Mouse (Mus musculus): ENCODE results near the gene Sec14l2.
"Not testable (repeated sequence)": the region's sequence is repeated elsewhere in the genome, so short reads cannot be mapped to it uniquely, and the experiment has no call there.

Gene Sec14l2

DNA sequence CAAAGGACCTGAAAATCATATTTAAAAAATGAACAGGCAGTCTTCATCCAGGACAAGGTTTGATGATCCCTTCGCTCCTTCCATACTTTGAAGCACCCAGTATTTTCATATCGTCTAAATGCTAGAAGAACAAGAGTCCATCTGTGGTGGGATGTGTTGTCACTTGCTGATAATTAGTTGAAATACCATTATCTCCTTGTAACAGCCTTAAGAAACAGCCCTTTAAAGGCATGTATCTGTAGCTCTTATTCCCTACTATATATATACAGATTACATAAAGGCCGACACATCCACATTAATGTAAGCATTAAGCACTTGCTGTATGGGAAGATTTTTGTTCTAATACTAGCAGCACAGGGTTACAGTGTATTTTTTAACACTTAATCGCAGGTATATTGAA is 5.2 kb upstream of the Sec14l2 start:
- not testable (repeated sequence) for DNase-seq

- DNase-seq, result no peak
These were observed 3.8 kb upstream of the Sec14l2 start for GRCm38 (mm10) chr11:4127059-4127458.

GRCm38 (mm10) chr11:4123922-4124321 is 707 bp upstream of the Sec14l2 start:
- DNase-seq, result peak; percentile 59

GRCm38 (mm10) chr11:4122226-4122625 is 989 bp downstream of the Sec14l2 start:
- no peak for DNase-seq

- no peak for DNase-seq
These were observed 1.5 kb downstream of the Sec14l2 start for GRCm38 (mm10) chr11:4121691-4122090.

DNA sequence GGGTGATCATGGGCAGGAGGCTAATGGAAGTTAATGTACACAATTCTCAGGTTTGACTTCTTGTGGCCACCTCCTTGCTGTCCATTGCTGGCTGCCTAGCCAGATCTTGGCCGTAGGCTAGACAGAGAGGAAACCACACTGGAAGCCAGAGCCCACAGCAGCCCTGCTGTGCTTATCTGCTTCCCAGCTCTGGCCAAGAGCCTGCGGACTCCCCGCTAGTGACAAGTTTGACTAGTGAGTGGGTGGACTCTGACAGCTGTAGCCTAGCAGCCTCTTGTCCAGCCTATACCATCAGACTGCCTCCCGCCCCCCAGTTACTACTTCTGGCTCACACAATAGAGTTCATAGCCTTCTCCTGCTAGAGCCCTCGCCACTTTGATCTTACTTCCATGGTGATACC is 3.6 kb downstream of the Sec14l2 start:
- DNase-seq, result no peak

DNA sequence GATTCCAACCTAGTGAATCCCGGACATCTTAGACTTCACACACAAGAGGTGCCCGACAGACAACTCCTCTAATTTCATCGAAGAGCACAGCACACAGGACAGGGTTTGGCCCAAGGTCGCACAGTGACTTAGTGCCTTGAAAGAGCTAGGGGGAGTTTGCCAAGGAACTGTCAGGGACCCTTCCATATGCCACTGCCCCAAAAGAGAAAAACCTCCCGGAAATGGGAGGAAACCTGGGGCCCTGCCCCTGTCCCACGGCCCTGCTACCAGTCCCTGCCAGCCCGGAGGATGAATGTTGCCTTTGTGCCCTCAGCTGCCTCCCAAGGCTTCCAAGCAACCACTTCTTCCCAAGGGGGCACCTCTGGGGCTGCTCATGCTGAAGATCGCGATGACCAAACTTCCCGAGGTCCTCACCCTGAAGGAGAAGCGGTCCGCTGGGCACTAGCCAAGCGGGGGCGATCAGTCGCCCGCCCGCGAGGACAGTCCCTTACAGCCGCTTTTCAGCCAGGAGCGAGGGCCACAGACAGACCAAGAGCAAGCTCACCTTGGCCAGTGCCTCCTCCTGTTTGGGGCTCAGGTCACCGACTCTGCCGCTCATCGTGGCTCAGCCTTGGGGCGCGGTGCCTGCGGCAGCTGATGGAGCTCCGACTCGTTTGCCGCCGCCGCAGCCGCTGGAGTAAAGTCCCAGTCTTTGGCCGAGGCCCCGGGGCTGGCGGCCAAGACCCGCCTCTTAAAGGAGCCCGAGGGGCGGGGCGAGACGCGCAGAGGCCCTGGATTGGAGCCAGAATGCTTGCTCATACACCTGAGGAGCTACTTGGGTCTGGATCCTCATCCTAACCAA is 4.9 kb downstream of the Sec14l2 start:
- peak; percentile 81 for DNase-seq

DNA sequence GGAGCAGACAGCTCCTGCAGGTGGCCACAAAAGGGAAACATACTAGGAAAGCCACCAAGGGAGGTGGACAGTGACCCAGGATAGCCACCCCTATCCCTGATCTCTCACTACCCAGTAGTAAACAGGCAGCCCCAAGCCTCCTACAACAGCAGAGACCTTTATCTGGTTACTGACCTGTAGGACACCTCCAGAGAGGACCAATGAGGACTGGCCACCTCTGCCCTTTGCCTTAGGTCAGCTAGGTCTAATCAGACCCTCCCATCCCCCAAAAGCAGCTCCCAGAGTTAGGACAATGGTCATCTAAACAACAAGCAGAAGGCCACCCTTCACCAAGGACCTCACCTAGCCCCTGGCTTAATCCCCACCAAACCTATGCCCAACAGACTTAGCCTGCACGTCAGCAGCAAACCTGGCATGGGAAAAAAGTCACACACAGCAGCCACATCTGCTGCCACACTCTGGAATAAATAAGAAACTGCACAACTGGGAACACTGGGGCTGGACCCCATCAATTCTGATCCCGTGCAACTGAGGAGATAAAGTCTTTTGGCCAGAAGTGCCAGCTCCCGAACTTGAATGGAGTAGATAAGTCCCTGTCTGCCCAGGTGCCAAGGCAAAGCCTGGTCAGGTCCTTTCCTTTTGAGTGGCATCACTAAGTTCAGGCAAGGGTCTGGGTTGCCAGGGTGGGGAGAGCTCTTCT is 5.7 kb downstream of the Sec14l2 start:
- no peak for DNase-seq

- DNase-seq, result no peak
These were observed 6.6 kb downstream of the Sec14l2 start for GRCm38 (mm10) chr11:4116458-4117141.

- no peak for DNase-seq
These were observed 7.8 kb downstream of the Sec14l2 start for GRCm38 (mm10) chr11:4115407-4115806.

- DNase-seq, result not testable (repeated sequence)
These were observed 8.7 kb downstream of the Sec14l2 start for GRCm38 (mm10) chr11:4114541-4114940.

DNA sequence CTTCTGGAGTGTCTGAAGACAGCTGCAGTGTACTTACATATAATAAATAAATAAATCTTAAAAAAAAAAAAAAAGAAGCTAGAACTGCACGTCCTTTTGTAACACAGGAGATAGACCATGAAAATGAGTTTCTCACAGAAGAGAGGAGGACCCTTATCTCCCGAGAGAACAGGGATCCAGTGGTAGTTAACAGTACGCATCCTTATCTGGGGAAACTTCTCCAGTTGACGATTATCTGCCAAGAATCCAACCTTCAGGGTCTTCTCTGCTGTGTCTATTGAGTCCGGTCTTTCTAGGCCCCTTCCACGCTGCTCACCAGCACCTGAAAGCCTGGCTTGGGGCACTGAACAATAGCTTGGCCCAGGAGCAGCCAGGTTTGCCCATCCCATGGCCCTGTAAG is 9.2 kb downstream of the Sec14l2 start:
- no peak for DNase-seq

DNA sequence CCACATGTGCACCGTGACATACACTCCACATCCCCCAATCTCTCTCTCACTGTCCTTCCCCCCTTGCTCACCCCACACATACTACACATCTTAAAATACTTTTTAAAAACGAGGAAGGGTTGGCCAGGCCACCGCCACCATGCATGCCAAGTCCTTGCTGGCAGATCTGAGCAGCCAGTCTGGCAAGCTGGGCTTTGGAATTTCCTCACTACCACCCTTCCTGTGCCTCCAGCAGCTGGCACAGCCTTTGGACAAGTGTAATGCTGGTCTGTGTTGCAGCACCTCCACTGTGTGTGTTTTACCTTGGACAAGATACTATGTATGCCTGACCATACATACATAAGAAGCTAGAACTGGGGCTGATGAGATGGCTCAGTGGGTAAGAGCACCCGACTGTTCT is 9.7 kb downstream of the Sec14l2 start:
- no peak for DNase-seq

DNA sequence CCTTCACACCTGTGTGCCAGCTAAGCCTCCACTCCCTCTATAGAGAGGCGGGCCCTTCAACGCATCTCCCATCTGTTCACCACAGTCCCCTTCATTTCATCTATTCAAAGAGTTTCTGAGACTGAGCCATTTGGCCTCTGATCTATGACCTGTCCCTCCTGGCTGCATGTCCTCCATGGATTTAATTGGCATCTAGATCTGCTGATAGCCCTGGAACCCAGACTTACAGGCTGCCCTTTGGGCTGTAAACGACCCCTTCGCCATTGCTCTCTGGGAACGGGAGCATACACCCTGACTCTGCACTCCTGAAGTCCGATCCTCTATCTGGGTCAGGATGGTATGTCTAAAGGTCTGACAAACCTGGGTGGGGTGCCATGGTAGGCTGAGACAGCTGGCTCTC is 10.4 kb downstream of the Sec14l2 start:
- DNase-seq, result no peak

DNA sequence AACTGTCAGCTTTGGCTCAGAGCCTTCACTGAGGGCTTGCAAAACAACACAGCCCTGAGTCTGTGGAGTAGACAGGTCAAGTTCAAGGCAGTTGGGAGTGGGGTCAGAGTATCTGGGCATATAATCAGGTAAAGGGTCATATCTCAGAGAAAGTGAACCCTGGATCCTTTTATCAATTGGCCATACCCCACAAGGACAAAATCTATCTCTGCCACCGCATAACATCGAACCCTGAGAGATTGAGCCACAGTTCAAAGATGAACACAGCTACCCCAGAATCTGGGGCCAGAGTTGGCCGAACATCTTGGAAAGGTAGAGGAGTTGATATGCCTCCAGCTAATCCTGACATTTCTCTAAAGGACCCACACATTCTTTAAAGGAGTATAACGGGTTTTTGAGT is 11.2 kb downstream of the Sec14l2 start:
- no peak for DNase-seq

DNA sequence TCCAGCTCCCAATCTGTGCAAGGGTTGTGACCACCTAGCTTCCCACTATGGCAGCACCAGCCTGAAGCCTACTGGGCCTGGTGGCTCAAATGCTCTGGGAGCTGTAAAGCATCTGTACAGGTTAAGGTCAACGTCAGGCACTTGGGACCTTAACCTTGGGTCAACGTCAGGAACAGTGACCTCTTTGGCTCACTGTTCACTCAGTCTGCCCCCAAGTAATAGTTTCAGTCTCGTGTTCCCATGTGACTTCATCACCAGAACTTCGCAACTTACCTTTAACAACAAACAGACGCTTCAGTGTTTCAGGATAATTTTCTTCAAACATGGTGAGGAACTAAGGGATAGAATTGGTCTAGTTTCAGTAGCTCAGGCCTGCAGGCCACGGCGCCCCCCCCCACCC is 14.5 kb downstream of the Sec14l2 start:
- DNase-seq, result no peak

DNA sequence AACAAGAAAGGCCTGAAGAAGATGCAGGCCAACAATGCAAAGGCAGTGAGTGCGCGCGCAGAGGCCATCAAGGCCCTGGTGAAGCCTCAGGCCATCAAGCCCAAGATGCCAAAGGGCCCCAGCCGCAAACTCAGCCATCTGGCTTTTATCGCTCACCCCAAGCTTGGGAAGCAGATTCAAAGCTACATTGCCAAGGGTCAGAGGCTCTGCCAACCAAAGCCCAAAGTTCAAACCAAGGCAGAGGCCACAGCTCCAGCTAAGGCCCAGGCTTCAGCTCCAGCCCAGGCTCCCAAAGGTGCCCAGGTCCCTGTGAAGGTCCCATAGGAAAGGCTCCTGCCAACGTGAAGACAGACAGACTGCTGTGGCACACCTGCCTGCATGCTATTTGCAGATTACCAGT is 15.3 kb downstream of the Sec14l2 start:
- DNase-seq, result not testable (repeated sequence)

DNA sequence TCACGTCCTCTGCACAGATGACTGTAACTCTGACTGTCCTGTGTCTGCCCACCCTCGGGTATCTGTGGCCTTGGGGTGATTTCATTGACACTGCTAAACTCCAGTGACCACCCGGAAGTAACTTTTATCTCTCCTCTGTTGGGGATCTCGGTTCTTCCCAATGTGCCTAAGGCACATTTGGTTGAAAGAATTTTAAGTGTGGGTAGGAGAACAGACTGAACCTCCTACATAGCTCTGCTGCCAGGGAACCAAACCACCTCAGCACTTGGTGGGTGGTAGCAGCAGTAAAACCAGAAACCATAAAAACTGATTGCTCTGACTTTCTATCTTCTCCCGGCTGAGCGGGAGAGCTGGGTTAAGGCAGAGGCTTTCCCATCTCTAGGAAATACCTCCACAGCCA is 17.8 kb downstream of the Sec14l2 start:
- no peak for DNase-seq

GRCm38 (mm10) chr11:4104989-4105388 is 18.2 kb downstream of the Sec14l2 start:
- no peak for DNase-seq

DNA sequence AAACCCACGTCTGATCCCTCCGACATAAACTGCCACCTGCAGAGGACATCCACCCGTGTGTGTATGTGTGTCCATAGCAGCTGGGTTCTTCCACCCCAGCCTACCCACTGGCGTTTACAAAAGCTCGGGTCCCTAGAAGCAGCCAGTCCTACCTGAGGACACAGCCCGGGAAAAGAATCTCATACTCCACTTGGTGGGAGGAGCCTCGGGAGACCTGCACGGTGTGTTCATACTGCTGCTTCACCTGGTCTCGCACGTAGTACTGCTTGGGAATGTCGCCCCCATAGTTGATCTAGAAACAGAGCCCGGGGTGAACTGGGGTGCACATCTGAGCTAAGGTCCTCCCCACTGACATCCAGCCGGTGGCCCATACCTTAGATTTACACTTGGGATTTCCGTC is 19.7 kb downstream of the Sec14l2 start:
- DNase-seq, result no peak

DNA sequence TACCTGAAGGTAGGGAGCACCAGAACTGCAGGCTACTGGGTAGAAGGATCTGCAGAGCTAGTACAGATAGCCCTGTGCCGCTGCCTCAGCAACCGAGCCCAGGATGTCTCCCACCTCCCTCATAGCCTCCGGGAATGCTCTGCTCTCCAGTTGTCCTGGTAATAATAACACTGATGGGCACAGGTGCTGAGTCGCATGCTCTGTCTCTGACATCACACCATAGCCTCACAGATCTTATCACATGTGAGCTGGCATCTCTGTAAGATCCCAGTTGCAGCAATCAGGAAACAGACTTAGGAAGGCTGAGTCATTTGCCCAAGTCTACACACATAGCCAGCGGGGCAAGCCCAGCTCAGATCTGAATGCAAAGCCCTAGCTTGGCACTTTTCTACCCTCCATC is 21.4 kb downstream of the Sec14l2 start:
- no peak for DNase-seq

DNA sequence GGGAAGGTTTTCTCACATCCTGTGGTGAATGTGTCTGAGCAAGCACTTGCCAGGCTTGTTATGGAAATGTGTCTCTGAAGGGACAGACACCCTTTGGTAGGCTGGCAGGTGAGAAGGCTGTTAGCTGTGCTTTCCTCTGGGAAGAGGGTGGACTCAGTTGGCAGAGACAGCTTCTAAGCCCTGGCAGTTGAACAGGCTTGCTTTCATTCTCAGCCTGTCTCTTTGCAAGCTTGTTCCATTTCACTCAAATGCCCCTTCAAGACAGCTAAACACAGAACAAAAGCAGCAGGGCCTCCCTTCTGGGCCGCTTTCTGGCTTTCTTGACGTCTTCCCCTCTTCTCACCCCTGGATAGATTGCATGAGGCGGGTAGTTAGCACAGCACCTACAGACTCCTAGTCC is 23.8 kb downstream of the Sec14l2 start:
- DNase-seq, result no peak

GRCm38 (mm10) chr11:4098816-4099215 is 24.4 kb downstream of the Sec14l2 start:
- no peak for DNase-seq

DNA sequence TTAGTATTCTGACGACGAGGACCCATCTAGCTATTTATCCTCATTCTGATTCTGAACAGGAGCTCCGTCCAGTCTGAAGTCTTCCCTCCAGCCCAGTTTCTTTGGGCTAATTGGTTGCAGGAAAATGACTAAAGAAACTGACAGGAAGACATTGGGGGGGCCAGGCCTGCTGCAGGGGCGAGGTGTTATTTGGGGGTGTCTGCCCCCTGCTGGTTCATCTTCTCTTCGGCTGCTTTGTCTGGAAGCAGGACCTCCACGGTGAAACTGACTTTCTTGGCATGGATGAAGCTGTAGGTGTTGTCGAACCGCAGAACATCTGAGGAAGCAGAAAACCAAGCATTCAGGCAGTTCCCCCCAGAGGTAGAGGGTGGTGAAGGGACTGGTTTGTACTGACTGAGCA is 25.1 kb downstream of the Sec14l2 start:
- DNase-seq, result no peak
